Mouse (Mus musculus) CD4-positive, CD25-positive, alpha-beta regulatory T cell, adult 4 months (primary cell): ENCODE measurements around the gene Plcxd1. TPM values are rescaled to one million over a fixed set of nuclear protein-coding genes. Genes with fewer than 3 reads are reported as not detected.
"Not testable (repeated sequence)": the region's sequence is repeated elsewhere in the genome, so short reads cannot be mapped to it uniquely, and the experiment has no call there.

Experiments
- ATAC-seq: one replicate; pipeline ENCODE4 v1.8.0; 2017
- polyA plus RNA-seq, 2 experiments: library from polyadenylated mRNA; unstranded; fragments of 100-300 nt; shearing (Covaris generic); gene quantifications; one replicate each; pipeline ENCODE4 v1.2.1; 2017

Gene Plcxd1
- 1 to 10 TPM in 1 of 2 experiments, under 1 TPM in 1; 0.89 to 2.3 TPM for polyA plus RNA-seq

GRCm38 (mm10) chr5:110099656-110100580, at the start of gene Plcxd1:
Gene Plcxd1, plus strand, starts transcription at chr5:110099969.
- ATAC-seq = no peak

GRCm38 (mm10) chr5:110057637-110058408, 41.9 kb upstream of the Plcxd1 start:
- ATAC-seq = peak; percentile 99

GRCm38 (mm10) chr5:110072413-110072812, 27.4 kb upstream of the Plcxd1 start, which contains the start of gene Gm17655:
Gene Gm17655, minus strand, starts transcription at chr5:110072513.
- not testable (repeated sequence) for ATAC-seq

GRCm38 (mm10) chr5:110082961-110083360, 16.8 kb upstream of the Plcxd1 start:
- no peak for ATAC-seq

- no peak for ATAC-seq
Measured at GRCm38 (mm10) chr5:110086161-110086866, 13.5 kb upstream of the Plcxd1 start.

GRCm38 (mm10) chr5:110091546-110091945, 8.2 kb upstream of the Plcxd1 start:
- ATAC-seq = no peak

GRCm38 (mm10) chr5:110094030-110094846, 5.5 kb upstream of the Plcxd1 start, which contains the start of gene Gm35315:
Gene Gm35315, minus strand, starts transcription at chr5:110094420.
- peak; percentile 99 for ATAC-seq

- peak; percentile 6 for ATAC-seq
Measured at GRCm38 (mm10) chr5:110094847-110095213, 4.9 kb upstream of the Plcxd1 start.

- ATAC-seq = no peak
Measured at GRCm38 (mm10) chr5:110098991-110099477, 735 bp upstream of the Plcxd1 start.

GRCm38 (mm10) chr5:110100921-110101631, 1.3 kb downstream of the Plcxd1 start:
- ATAC-seq = peak; percentile 80

GRCm38 (mm10) chr5:110101716-110102347, 2.1 kb downstream of the Plcxd1 start:
- ATAC-seq = peak; percentile 25

GRCm38 (mm10) chr5:110102429-110102828, 2.7 kb downstream of the Plcxd1 start:
- ATAC-seq = no peak

- ATAC-seq = no peak
Measured at GRCm38 (mm10) chr5:110102853-110103625, 3.3 kb downstream of the Plcxd1 start.

GRCm38 (mm10) chr5:110103901-110104615, 4.3 kb downstream of the Plcxd1 start:
- ATAC-seq = no peak

GRCm38 (mm10) chr5:110104616-110105380, 5.0 kb downstream of the Plcxd1 start:
- ATAC-seq = no peak

GRCm38 (mm10) chr5:110106140-110106871, 6.5 kb downstream of the Plcxd1 start:
- no peak for ATAC-seq

GRCm38 (mm10) chr5:110106901-110107564, 7.3 kb downstream of the Plcxd1 start:
- no peak for ATAC-seq
